Mouse (Mus musculus) forebrain, embryonic 14.5 days (tissue): ENCODE results near the gene Pde3a. TPM values are rescaled to one million over a fixed set of nuclear protein-coding genes. Genes with fewer than 3 reads are reported as not detected.

Experiments used
- ATAC-seq: fragments of 200-750 bp; cut with Nextera tagmentation; 2 replicates; pipeline ENCODE4 v1.8.0; 2017; ENCODE audit warnings: mild to moderate bottlenecking, moderate library complexity
- DNase-seq: peaks from one replicate; pipeline ENCODE4 v3.0.0-alpha.2; 2015; ENCODE audit warnings: low spot score
- H3K27ac ChIP-seq: fragments of 300-500 bp; sonication (generic); 2 replicates; pipeline ENCODE4 v1.5.1; 2014; ENCODE audit warnings: low read depth, mild to moderate bottlenecking, control low read depth, low read length, moderate library complexity
- H3K27me3 ChIP-seq: fragments of 300-500 bp; sonication (generic); replicated peaks from 2 replicates; pipeline ENCODE4 v1.6.1; 2014; ENCODE audit warnings: low read length, control low read depth, mixed read lengths; ENCODE audit not compliant: control insufficient read depth, insufficient read depth
- H3K36me3 ChIP-seq: fragments of 300-500 bp; sonication (generic); 2 replicates; pipeline ENCODE4 v1.6.1; 2014; ENCODE audit warnings: low read length, control low read depth; ENCODE audit not compliant: control insufficient read depth, insufficient read depth
- H3K4me1 ChIP-seq: fragments of 300-500 bp; sonication (generic); 2 replicates; pipeline ENCODE4 v1.6.1; 2014; ENCODE audit warnings: antibody characterized with exemption, low read length, control low read depth; ENCODE audit not compliant: control insufficient read depth, insufficient read depth
- H3K4me2 ChIP-seq: fragments of 300-500 bp; sonication (generic); 2 replicates; pipeline ENCODE4 v1.6.1; 2014; ENCODE audit warnings: mild to moderate bottlenecking, control low read depth, low read length
- H3K4me3 ChIP-seq: fragments of 300-500 bp; sonication (generic); 2 replicates; pipeline ENCODE4 v1.5.1; 2014; ENCODE audit warnings: low read depth, low read length, control low read depth
- H3K9ac ChIP-seq: fragments of 300-500 bp; sonication (generic); 2 replicates; pipeline ENCODE4 v1.6.1; 2014; ENCODE audit warnings: mild to moderate bottlenecking, low read length, control low read depth, moderate library complexity
- H3K9me3 ChIP-seq: fragments of 300-500 bp; sonication (generic); replicated peaks from 2 replicates; pipeline ENCODE4 v1.6.1; 2016; ENCODE audit warnings: low read length, control low read depth, mixed read lengths; ENCODE audit not compliant: control insufficient read depth
- WGBS: fragments of 180-500 bp; shearing (Covaris S2); extraction: QIAGEN DNeasy Blood & Tissue Kit; methylation state at CpG from one replicate; pipeline ENCODE4 v1.1.7; 2014; 5-methylcytosine and 5-hydroxymethylcytosine counted together
- polyA plus RNA-seq: library from polyadenylated mRNA; unstranded; fragments of >200 nt; fragmentation: Nextera tagmentation; extraction: Ambion mirVana; gene quantifications from 2 replicates; pipeline ENCODE4 v1.2.1, GENCODE M21; 2014

Pde3a gene
- polyA plus RNA-seq, 1 experiment from 2014 or later, result 0.88 TPM

DNA sequence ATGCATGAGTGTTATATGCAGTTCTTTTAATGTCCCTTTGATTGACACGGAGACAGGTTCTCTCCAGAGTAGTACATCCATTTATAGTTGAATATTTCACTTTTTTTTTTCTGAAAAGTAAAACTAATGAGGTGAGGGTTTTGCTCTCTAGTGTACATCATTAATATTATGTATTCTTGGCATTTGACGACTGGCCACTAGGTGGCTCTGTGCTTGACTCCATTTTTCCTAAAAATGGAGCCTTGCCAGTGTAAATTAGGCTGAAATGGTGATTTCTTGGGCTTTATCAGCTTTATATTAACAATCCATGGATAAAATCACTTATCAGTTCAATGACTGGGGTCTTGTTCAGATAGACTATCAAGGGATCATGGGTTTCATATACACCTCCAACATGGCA is 82.4 kb downstream of the Pde3a start:
- Histone ChIP-seq H3K9me3 (no peaks in the 10 kb centered on the region), H3K27ac (no peak overlapping the region), H3K9ac (no peak overlapping the region), H3K4me1 (no peaks in the 10 kb centered on the region), H3K4me2 (no peak overlapping the region), H3K4me3 (no peak overlapping the region), H3K36me3 (no peaks in the 10 kb centered on the region), H3K27me3 (no peaks in the 10 kb centered on the region)
- 40% methylated on average over 2 of the region's 2 CpGs for WGBS
- ATAC-seq (no peak), DNase-seq (no peak)

DNA sequence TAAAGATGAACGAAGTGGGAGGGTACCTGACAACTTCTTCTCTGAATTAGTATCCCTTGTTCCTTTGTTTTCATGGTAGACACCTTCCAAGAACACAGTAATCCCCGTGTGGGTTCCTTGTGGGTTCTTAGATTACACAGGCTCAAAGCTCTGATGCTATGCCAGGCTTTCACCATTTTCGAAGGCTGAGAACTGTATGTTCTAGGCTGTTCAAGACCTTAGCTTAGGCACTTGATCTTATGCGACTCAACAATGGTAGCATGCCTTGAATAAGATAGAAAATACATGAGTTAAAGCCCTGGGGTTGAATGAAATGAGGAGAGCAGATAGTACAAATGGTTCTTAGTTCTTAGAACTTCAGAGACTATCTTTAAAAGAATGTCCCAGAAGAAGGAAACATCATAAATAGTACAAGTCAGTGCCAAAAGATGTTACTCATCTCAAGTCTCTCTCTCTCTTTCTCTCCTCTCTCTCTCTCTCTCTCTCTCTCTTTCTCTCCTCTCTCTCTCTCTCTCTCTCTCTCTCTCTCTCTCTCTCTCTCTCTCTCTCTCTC is 83.6 kb downstream of the Pde3a start:
- H3K9me3 ChIP-seq, result no peaks in the 10 kb centered on the region
- H3K27me3 ChIP-seq, result no peaks in the 10 kb centered on the region
- H3K9ac ChIP-seq, result no peak overlapping the region
- H3K4me1 ChIP-seq, result no peaks in the 10 kb centered on the region
- H3K36me3 ChIP-seq, result no peaks in the 10 kb centered on the region
- 81% methylated on average over 4 of the region's 4 CpGs for WGBS
- DNase-seq (no peak), ATAC-seq (no peak)
- no peak overlapping the region for H3K4me3 ChIP-seq
- H3K27ac ChIP-seq, result no peak overlapping the region
- H3K4me2 ChIP-seq, result no peak overlapping the region

DNA sequence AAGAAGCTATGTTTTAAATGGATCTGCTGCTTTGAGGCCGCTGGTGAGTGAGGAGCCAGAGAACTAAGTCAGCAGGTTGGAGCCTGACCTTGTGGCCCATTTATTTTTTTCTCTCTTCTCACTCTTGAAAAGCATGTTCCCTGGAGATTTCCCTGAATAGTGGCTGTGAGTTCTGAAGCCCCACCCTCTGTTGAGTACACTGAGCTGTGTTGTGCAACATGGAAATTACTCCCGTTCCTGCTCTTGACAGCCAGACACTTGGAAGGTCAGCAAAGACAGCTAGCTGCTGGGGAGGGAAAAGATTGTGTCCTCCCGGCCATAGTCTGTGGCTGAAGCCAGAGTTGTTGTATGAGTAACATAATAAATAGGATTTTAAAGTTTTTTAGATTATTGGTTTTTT is 84.2 kb downstream of the Pde3a start:
- H3K9me3 ChIP-seq, result no peaks in the 10 kb centered on the region
- H3K9ac ChIP-seq, result no peak overlapping the region
- no peaks in the 10 kb centered on the region for H3K36me3 ChIP-seq
- no peak overlapping the region for H3K4me3 ChIP-seq
- ATAC-seq, result no peak
- H3K4me2 ChIP-seq, result no peak overlapping the region
- no peak for DNase-seq
- H3K27me3 ChIP-seq, result no peaks in the 10 kb centered on the region
- H3K4me1 ChIP-seq, result no peaks in the 10 kb centered on the region
- WGBS, result 62% methylated on average over 3 of the region's 3 CpGs
- no peak overlapping the region for H3K27ac ChIP-seq

DNA sequence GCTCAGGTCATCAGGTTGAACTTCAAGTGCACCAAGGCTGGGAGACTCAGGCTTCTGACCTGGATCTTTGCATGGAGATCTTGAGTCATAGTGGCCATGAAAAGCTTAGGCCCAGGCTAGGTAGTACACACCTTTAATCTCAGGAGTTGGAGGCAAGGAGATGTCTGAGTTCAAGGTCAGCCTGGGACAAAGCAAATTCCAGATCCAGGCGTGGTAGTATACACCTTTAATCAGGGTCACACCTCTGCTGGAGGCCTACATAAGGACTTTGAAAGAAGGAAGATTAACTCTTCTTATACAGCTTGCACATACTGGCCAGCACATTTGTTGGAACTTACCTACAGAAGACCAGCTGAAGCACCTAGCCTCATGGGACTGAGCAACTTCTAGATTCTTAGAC is 86.8 kb downstream of the Pde3a start:
- DNase-seq, result no peak
- Histone ChIP-seq H3K36me3 (no peaks in the 10 kb centered on the region), H3K27ac (no peak overlapping the region), H3K27me3 (no peaks in the 10 kb centered on the region), H3K4me2 (no peak overlapping the region), H3K4me1 (no peaks in the 10 kb centered on the region), H3K9me3 (no peaks in the 10 kb centered on the region), H3K9ac (no peak overlapping the region), H3K4me3 (no peak overlapping the region)
- no peak for ATAC-seq
- WGBS, result 75% methylated on average over 1 of the region's 1 CpGs

DNA sequence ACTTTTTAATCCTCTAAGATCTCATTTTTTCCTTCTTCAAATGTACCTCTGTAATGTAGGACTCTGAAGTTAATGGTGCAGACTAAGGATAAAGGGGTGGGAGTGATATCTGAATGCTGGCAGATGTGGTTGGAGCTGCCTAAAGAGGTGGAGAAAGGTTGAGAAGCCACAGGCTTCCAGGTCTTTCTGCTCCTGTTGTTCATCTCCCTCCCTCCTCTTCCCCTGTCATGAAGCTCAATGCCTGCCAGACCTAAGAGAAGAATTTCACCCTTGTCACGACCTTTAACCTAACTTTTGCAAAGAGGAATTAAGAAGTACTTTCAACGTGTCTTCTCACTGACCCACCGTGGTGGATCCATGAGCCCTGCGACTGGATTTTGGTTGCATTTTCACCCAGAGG is 87.4 kb downstream of the Pde3a start:
- no peak overlapping the region for H3K9ac ChIP-seq
- no peaks in the 10 kb centered on the region for H3K4me1 ChIP-seq
- H3K4me2 ChIP-seq, result no peak overlapping the region
- H3K27ac ChIP-seq, result no peak overlapping the region
- no peak overlapping the region for H3K4me3 ChIP-seq
- no peaks in the 10 kb centered on the region for H3K9me3 ChIP-seq
- DNase-seq (no peak), ATAC-seq (no peak)
- 83% methylated on average over 4 of the region's 4 CpGs for WGBS
- no peaks in the 10 kb centered on the region for H3K27me3 ChIP-seq
- H3K36me3 ChIP-seq, result no peaks in the 10 kb centered on the region

DNA sequence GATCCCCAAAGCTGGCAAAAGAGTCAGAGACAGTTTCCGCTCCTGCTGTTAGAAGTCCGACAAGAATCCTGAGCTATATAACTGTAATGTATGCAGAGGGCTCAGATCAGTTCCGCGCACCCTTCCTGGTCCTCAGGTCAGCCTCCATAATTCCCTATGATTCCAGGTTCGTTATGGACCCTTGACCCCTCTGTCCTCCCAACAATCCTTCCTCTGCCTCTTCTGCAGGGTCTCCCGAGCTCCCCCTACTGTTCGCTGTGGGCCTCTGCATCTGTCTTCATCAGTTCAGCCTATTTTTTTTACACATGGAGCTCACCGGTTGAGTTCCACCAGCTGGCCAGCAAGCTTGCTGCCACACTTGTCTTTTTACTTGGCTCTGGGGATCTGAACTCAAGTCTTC is 88.6 kb downstream of the Pde3a start:
- H3K4me2 ChIP-seq, result no peak overlapping the region
- H3K9ac ChIP-seq, result no peak overlapping the region
- H3K36me3 ChIP-seq, result no peaks in the 10 kb centered on the region
- no peak overlapping the region for H3K27ac ChIP-seq
- WGBS, result 52% methylated on average over 8 of the region's 8 CpGs
- no peaks in the 10 kb centered on the region for H3K27me3 ChIP-seq
- no peaks in the 10 kb centered on the region for H3K4me1 ChIP-seq
- H3K9me3 ChIP-seq, result no peaks in the 10 kb centered on the region
- ATAC-seq, result no peak
- no peak for DNase-seq
- H3K4me3 ChIP-seq, result no peak overlapping the region

DNA sequence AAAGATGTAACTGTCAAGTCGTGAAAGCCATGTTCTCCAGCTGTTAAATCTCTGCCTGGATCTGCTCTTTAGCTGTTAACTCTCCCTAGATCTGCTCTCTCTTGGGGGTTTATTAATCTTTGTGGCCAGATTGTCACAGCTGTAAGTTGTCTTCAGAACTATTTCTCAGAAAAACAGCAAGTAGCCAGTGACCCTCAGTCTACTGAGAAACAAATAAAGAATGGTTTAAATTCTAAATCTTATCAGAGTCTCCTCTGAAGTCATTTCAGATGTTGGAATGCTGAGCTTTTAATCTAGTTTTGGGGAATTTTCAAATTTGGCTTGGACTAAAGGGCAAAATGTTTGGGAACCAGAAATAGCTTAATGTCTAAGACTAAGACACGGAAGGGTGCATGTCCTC is 92.3 kb downstream of the Pde3a start:
- no peak for ATAC-seq
- Histone ChIP-seq H3K4me3 (no peak overlapping the region), H3K4me2 (no peak overlapping the region), H3K9me3 (no peaks in the 10 kb centered on the region), H3K4me1 (no peaks in the 10 kb centered on the region), H3K27ac (no peak overlapping the region), H3K9ac (no peak overlapping the region), H3K27me3 (no peaks in the 10 kb centered on the region), H3K36me3 (no peaks in the 10 kb centered on the region)
- 77% methylated on average over 2 of the region's 2 CpGs for WGBS
- DNase-seq, result no peak

DNA sequence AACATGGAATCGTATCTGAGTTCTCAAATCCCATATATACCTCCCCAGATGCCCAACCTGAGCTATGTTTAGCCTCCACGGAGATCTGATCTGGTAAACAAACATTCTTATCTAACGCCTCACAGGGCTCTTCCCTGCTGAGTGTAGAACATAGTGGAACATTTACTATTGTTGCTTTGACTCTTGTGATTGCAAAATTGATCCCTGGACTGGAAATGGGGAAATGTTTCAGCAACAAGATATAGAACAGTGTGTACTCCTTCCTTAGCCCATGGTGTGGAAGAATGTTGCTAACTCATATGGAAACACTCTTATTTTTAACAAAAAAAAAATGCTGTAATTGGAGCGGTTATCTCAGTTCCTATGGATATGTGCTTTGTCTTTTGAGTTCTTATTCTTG is 98.8 kb downstream of the Pde3a start:
- DNase-seq (no peak), ATAC-seq (no peak)
- Histone ChIP-seq H3K4me1 (no peaks in the 10 kb centered on the region), H3K36me3 (no peaks in the 10 kb centered on the region), H3K4me3 (no peak overlapping the region), H3K9ac (no peak overlapping the region), H3K9me3 (no peaks in the 10 kb centered on the region), H3K4me2 (no peak overlapping the region), H3K27ac (no peak overlapping the region), H3K27me3 (no peaks in the 10 kb centered on the region)
- WGBS, result 84% methylated on average over 4 of the region's 4 CpGs

DNA sequence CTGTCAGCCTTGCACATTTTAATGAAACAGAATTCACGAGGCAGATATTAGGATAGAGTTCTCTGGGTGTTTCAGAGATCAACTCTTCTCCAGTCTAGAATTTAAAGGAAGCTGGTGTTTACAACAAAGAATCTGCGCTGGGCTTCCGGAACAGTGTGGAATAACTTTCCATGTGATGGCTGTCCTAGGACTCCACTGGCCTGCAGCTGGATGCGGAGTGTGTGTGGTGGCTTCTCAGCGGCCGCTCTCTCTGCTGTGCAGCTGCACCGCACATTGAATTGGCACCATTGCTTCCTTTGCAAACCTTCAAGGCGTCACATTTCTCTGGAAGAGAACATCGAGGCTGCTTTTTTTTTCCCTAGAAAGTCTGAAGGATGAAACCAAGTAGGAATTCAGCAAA is 99.5 kb downstream of the Pde3a start:
- Histone ChIP-seq H3K27ac (no peak overlapping the region), H3K27me3 (no peaks in the 10 kb centered on the region), H3K4me2 (no peak overlapping the region), H3K4me3 (no peak overlapping the region), H3K9me3 (no peaks in the 10 kb centered on the region), H3K36me3 (no peaks in the 10 kb centered on the region), H3K4me1 (no peaks in the 10 kb centered on the region), H3K9ac (no peak overlapping the region)
- WGBS, result 91% methylated on average over 9 of the region's 9 CpGs
- ATAC-seq (no peak), DNase-seq (no peak)
